Mouse (Mus musculus): ENCODE data around the gene Eral1.
A peak's percentile ranks its signal among the peaks of the same experiment; 100 is the strongest.

The Eral1 gene

GRCm38 (mm10) chr11:78037831-78038752 lies 42.1 kb downstream of the Eral1 start, which contains the start of gene Flot2:
Flot2 (plus strand) TSS chr11:78037931.
- peak; percentile 56 for DNase-seq (ENCODE audit: low read depth)

- DNase-seq (ENCODE audit: low read depth), result no peak
Measured at GRCm38 (mm10) chr11:78036791-78037190, 43.4 kb downstream of the Eral1 start.

GRCm38 (mm10) chr11:78033931-78034617 lies 46.1 kb downstream of the Eral1 start:
- DNase-seq (ENCODE audit: low read depth), result no peak

GRCm38 (mm10) chr11:78032809-78033195 lies 47.4 kb downstream of the Eral1 start:
- DNase-seq (ENCODE audit: low read depth), result no peak

GRCm38 (mm10) chr11:78031947-78032808 lies 48.0 kb downstream of the Eral1 start, which contains the start of gene Dhrs13:
Dhrs13 (plus strand) TSS chr11:78032280.
- peak; percentile 93 for DNase-seq (ENCODE audit: low read depth)

- DNase-seq (ENCODE audit: low read depth), result no peak
Measured at GRCm38 (mm10) chr11:78031389-78031788, 48.8 kb downstream of the Eral1 start.

- DNase-seq (ENCODE audit: low read depth), result no peak
Measured at GRCm38 (mm10) chr11:78030600-78030999, 49.6 kb downstream of the Eral1 start.

- no peak for DNase-seq (ENCODE audit: low read depth)
Measured at GRCm38 (mm10) chr11:78029240-78029639, 50.9 kb downstream of the Eral1 start.

- peak; percentile 42 for DNase-seq (ENCODE audit: low read depth)
Measured at GRCm38 (mm10) chr11:78023607-78024006, 56.6 kb downstream of the Eral1 start.
